Mouse (Mus musculus) midbrain, embryonic 16.5 days (tissue): ENCODE measurements around the gene Rapgef1. TPM values are rescaled to one million over a fixed set of nuclear protein-coding genes. Genes with fewer than 3 reads are reported as not detected.

Experiments used
- ATAC-seq: fragments of 200-750 bp; cut with Nextera tagmentation; 2 replicates; pipeline ENCODE4 v1.8.0; 2017; ENCODE audit warnings: moderate TSS enrichment
- H3K27ac ChIP-seq: fragments of 300-500 bp; sonication (generic); 2 replicates; pipeline ENCODE4 v1.5.1; 2014; ENCODE audit warnings: mild to moderate bottlenecking, low read length, mixed read lengths
- H3K27me3 ChIP-seq: fragments of 300-500 bp; sonication (generic); 2 replicates; pipeline ENCODE4 v1.6.1; 2014; ENCODE audit warnings: low read depth, low read length, mixed read lengths; ENCODE audit not compliant: control insufficient read depth, insufficient read depth
- H3K36me3 ChIP-seq: fragments of 300-500 bp; sonication (generic); 2 replicates; pipeline ENCODE4 v1.6.1; 2014; ENCODE audit warnings: mild to moderate bottlenecking, low read length, moderate library complexity, mixed read lengths; ENCODE audit not compliant: control insufficient read depth, insufficient read depth
- H3K4me1 ChIP-seq: fragments of 300-500 bp; sonication (generic); 2 replicates; pipeline ENCODE4 v1.6.1; 2014; ENCODE audit warnings: mild to moderate bottlenecking, low read length, mixed read lengths; ENCODE audit not compliant: control insufficient read depth, insufficient read depth
- H3K4me2 ChIP-seq: fragments of 300-500 bp; sonication (generic); 2 replicates; pipeline ENCODE4 v1.6.1; 2014; ENCODE audit warnings: mild to moderate bottlenecking, low read length, mixed read lengths
- H3K4me3 ChIP-seq: fragments of 300-500 bp; sonication (generic); 2 replicates; pipeline ENCODE4 v1.5.1; 2014; ENCODE audit warnings: low read depth, mild to moderate bottlenecking, low read length, moderate library complexity, mixed read lengths
- H3K9ac ChIP-seq: fragments of 300-500 bp; sonication (generic); 2 replicates; pipeline ENCODE4 v1.6.1; 2014; ENCODE audit warnings: low read depth, low read length, mixed read lengths
- H3K9me3 ChIP-seq: fragments of 300-500 bp; sonication (generic); replicated peaks from 2 replicates; pipeline ENCODE4 v1.6.1; 2014; ENCODE audit warnings: mild to moderate bottlenecking, low read length, mixed read lengths; ENCODE audit not compliant: control insufficient read depth, poor library complexity, severe bottlenecking
- whole genome bisulfite sequencing: fragments of 180-500 bp; shearing (Covaris S2); extraction: QIAGEN DNeasy Blood & Tissue Kit; methylation state at CpG from one replicate; pipeline ENCODE4 v1.1.7; 2014; 5-methylcytosine and 5-hydroxymethylcytosine counted together
- polyA plus RNA-seq: library from polyadenylated mRNA; unstranded; fragments of >200 nt; fragmentation: Nextera tagmentation; extraction: Ambion mirVana; gene quantifications from 2 replicates; pipeline ENCODE4 v1.2.1, GENCODE M21; 2015

Rapgef1 gene
- polyA plus RNA-seq, 1 experiment from 2014 or later: 18.1 TPM

DNA sequence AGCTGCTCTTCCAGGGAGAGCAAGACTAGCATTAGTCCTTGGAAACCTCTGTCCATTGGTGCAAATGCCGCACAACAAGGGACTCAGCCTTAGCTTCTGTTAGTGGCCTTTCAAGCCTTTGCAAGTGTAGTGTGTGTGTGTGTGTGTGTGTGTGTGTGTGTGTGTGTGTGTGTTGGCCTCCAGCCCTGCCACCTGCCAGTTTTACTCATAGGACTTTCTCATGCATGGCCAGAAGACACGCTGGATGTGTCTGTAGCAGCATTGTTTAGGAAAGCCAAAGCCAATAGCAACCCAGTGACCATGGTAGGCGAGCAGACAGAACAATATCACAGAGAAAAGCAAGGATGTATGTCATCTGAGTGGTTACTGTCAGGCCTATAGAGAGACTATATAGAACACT is 52.3 kb downstream of the Rapgef1 start:
- WGBS: 68% methylated on average over 3 of the region's 3 CpGs

DNA sequence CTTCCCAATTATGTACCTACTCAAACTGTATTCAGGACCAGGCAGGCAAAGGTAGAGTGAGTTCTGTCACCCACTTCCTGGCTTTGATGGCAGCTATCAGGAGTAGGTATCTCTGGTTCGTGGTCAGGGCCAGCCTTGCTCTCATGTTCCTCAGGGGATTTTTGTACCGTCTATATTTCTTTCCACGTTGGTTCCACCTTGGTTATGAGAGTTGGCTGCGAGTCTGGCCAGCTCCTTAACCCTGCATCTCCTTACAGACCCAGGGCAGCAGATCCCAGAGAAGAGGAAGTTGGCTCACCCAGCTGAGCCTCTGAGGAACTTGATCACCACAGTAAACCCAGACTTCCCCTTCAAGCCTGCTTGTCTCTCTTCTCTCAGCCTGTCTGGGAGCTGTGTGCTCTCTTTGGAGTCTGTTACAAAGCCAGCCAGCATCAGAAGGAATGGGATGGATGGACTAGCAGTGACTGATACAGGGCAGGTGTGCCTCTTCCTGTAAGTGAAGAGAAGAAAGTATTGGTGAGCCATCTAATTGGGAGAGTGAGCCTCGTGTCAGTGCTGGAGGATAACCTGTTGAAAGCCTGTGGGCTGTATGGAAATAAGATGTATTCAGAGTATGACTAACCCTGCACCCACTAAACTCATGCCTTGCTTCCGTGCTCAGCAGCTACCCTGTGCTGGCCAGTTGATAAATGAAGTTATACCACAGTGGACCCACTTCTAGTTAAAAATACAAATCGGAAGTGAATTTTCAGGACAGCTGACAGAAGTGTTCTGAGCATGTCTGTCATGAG is 53.4 kb downstream of the Rapgef1 start:
- Histone ChIP-seq H3K4me1 (peaks cover 21% of the 10 kb centered on the region), H3K4me3 (no peak overlapping the region), H3K36me3 (no peaks in the 10 kb centered on the region), H3K9ac (no peak overlapping the region), H3K27ac (no peak overlapping the region), H3K4me2 (no peak overlapping the region), H3K27me3 (no peaks in the 10 kb centered on the region), H3K9me3 (no peaks in the 10 kb centered on the region)
- 87% methylated on average over 7 of the region's 7 CpGs for WGBS
- ATAC-seq: no peak

More for the DNA sequence above, 52.3 kb downstream of the Rapgef1 start:
- H3K4me2 ChIP-seq: no peak overlapping the region
- H3K36me3 ChIP-seq: no peaks in the 10 kb centered on the region
- no peak overlapping the region for H3K9ac ChIP-seq
- H3K4me3 ChIP-seq: no peak overlapping the region
- H3K27ac ChIP-seq: no peak overlapping the region
- H3K27me3 ChIP-seq: no peaks in the 10 kb centered on the region
- ATAC-seq: no peak
- peaks cover 21% of the 10 kb centered on the region for H3K4me1 ChIP-seq
- no peaks in the 10 kb centered on the region for H3K9me3 ChIP-seq

DNA sequence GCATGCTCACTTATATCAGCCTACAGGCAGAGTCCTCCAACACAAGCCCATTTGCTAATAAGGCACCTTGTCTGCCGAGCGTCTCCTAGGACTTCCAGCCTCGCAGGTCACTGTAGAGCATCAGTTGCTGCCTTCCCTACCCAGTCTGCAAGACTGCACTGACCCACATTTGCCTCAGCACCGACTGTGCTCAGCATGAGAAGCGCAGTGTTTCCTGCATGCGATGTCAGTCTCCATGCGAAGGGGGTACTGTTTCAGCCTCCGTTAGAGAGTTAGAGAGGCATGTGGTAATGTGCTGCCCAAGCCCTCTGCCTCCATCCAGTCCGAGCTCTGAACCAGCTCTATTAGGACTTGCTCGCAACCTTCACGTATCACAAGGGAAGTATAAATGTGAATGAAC is 54.6 kb downstream of the Rapgef1 start:
- Histone ChIP-seq H3K4me2 (no peak overlapping the region), H3K4me1 (peaks cover 21% of the 10 kb centered on the region), H3K9me3 (no peaks in the 10 kb centered on the region), H3K4me3 (no peak overlapping the region), H3K36me3 (no peaks in the 10 kb centered on the region), H3K27ac (no peak overlapping the region), H3K9ac (no peak overlapping the region), H3K27me3 (no peaks in the 10 kb centered on the region)
- ATAC-seq: no peak
- WGBS: 74% methylated on average over 11 of the region's 11 CpGs

GRCm38 (mm10) chr2:29674545-29674944 is 55.0 kb downstream of the Rapgef1 start:
- no peak overlapping the region for H3K27ac ChIP-seq
- H3K4me3 ChIP-seq: no peak overlapping the region
- no peaks in the 10 kb centered on the region for H3K27me3 ChIP-seq
- peaks cover 21% of the 10 kb centered on the region for H3K4me1 ChIP-seq
- no peak overlapping the region for H3K4me2 ChIP-seq
- H3K36me3 ChIP-seq: no peaks in the 10 kb centered on the region
- no peaks in the 10 kb centered on the region for H3K9me3 ChIP-seq
- no peak for ATAC-seq
- no peak overlapping the region for H3K9ac ChIP-seq
- WGBS: 20% methylated on average over 2 of the region's 2 CpGs

DNA sequence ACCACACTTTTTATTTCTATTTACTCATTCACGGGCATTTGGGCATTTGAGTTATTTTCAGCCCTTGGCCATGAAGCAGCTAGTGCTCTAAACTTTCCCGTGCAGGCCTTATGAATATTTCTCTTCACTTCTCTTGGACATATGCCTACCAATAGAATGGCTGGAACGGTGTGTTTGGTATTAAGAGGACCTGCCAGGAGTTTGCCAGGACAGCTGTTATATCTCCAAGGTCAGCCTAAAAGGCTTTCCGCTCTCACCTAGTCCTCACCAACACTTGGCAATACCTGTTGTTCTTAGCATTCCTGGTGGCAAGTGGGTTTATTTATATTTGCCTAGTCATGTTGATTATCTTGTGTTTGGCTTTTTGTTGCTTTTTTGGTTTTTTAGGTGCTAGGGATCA is 56.3 kb downstream of the Rapgef1 start:
- Histone ChIP-seq H3K27me3 (no peaks in the 10 kb centered on the region), H3K27ac (no peak overlapping the region), H3K4me1 (peaks cover 11% of the 10 kb centered on the region), H3K9ac (no peak overlapping the region), H3K4me3 (no peak overlapping the region), H3K4me2 (no peak overlapping the region), H3K36me3 (no peaks in the 10 kb centered on the region), H3K9me3 (no peaks in the 10 kb centered on the region)
- 83% methylated on average over 4 of the region's 4 CpGs for WGBS
- no peak for ATAC-seq

GRCm38 (mm10) chr2:29676513-29676912 is 57.0 kb downstream of the Rapgef1 start:
- no peak for ATAC-seq
- Histone ChIP-seq H3K4me3 (no peak overlapping the region), H3K4me1 (0 out of 2 replicates have a peak, but pooled peaks cover 5% of the 10 kb centered on the region), H3K27me3 (no peaks in the 10 kb centered on the region), H3K9ac (no peak overlapping the region), H3K36me3 (no peaks in the 10 kb centered on the region), H3K27ac (no peak overlapping the region), H3K9me3 (no peaks in the 10 kb centered on the region), H3K4me2 (no peak overlapping the region)
- 42% methylated on average over 6 of the region's 6 CpGs for WGBS

DNA sequence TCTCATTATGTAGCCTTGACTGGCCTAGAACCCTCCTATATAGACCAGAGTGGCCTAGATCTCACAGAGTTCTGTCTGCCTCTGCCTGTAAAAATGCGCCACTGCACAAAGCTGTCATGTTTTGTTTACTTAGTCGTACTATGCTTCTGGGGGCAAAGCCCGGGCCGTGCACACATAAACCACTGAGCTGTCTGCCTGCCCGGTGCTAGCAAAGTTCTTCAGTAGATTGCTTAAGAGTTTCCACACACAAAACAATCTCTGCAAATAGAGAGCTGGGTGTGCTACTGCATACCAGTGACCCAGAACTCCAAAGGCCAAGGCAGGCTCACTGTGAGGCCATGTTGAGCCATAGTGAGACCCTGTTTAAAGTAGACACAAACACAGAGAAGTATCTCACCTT is 58.3 kb downstream of the Rapgef1 start:
- Histone ChIP-seq H3K4me3 (no peak overlapping the region), H3K36me3 (no peaks in the 10 kb centered on the region), H3K4me1 (0 out of 2 replicates have a peak, but pooled peaks cover 5% of the 10 kb centered on the region), H3K9ac (no peak overlapping the region), H3K9me3 (no peaks in the 10 kb centered on the region), H3K27ac (no peak overlapping the region), H3K4me2 (no peak overlapping the region), H3K27me3 (no peaks in the 10 kb centered on the region)
- 75% methylated on average over 5 of the region's 5 CpGs for WGBS
- ATAC-seq: no peak

- Histone ChIP-seq H3K36me3 (no peaks in the 10 kb centered on the region), H3K9ac (no peak overlapping the region), H3K27ac (no peak overlapping the region), H3K27me3 (no peaks in the 10 kb centered on the region), H3K4me3 (no peak overlapping the region), H3K4me1 (0 out of 2 replicates have a peak, but pooled peaks cover 5% of the 10 kb centered on the region), H3K9me3 (no peaks in the 10 kb centered on the region), H3K4me2 (no peak overlapping the region)
- whole genome bisulfite sequencing: 81% methylated on average over 3 of the region's 3 CpGs
- no peak for ATAC-seq
Measured at GRCm38 (mm10) chr2:29678524-29678923, 59.0 kb downstream of the Rapgef1 start.

GRCm38 (mm10) chr2:29679710-29680584 is 60.4 kb downstream of the Rapgef1 start:
- 86% methylated on average over 6 of the region's 6 CpGs for WGBS
- no peaks in the 10 kb centered on the region for H3K9me3 ChIP-seq
- no peak overlapping the region for H3K27ac ChIP-seq

More at GRCm38 (mm10) chr2:29679710-29680584, 60.4 kb downstream of the Rapgef1 start:
- ATAC-seq: no peak
- H3K36me3 ChIP-seq: no peaks in the 10 kb centered on the region
- H3K4me2 ChIP-seq: no peak overlapping the region
- H3K9ac ChIP-seq: no peak overlapping the region
- no peaks in the 10 kb centered on the region; the same call in 1 of the 2 replicates for H3K4me1 ChIP-seq
- no peaks in the 10 kb centered on the region for H3K27me3 ChIP-seq
- no peak overlapping the region for H3K4me3 ChIP-seq
